Mouse (Mus musculus) lung, postnatal 0 days (tissue): ENCODE measurements around the gene Agbl1.

ENCODE experiments used
- CTCF ChIP-seq: IDR thresholded peaks from 2 replicates; pipeline ENCODE4 v1.5.1; 2016; ENCODE audit warnings: antibody characterized with exemption, mild to moderate bottlenecking
- EP300 ChIP-seq: IDR thresholded peaks from 2 replicates; pipeline ENCODE4 v1.6.1; 2016; ENCODE audit warnings: antibody characterized with exemption, mild to moderate bottlenecking, control low read depth

- TF ChIP-seq EP300 (no peak), CTCF (no peak)
Measured at GRCm38 (mm10) chr7:77009571-77009970, 779.9 kb downstream of the Agbl1 start.
